Mouse (Mus musculus) mature B cell (primary cell): ENCODE results near the gene Syne2.

ENCODE experiments used
- in situ Hi-C: fragments of 300-500 bp; cut with MboI; formaldehyde crosslinking; loops from 2 replicates; pipeline ENCODE4 v1.14.3; 2019

Syne2 gene

GRCm38 (mm10) chr12:76042301-76042700 is 224.4 kb downstream of the Syne2 start:
- in situ Hi-C loops: no loop called here

DNA sequence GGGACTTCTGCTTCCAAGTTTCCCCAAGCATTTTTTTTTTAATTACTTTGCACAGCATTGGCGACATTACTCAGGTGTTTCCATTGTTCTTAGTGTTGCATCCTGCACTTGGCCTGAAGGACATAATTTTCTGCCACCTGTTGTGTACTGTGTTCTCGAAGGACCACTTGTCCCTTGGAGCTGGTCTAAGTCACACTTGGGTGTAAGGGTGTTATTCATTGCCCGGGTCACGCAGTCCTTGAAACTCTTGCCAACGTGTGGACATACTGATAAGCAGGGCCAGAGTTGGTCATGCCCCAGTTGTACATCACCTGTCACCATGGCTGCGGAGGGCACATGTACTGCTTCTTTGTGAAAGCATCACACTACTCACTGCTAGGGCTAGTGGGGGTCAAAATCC is 228.6 kb downstream of the Syne2 start:
- in situ Hi-C loops: no loop called here

DNA sequence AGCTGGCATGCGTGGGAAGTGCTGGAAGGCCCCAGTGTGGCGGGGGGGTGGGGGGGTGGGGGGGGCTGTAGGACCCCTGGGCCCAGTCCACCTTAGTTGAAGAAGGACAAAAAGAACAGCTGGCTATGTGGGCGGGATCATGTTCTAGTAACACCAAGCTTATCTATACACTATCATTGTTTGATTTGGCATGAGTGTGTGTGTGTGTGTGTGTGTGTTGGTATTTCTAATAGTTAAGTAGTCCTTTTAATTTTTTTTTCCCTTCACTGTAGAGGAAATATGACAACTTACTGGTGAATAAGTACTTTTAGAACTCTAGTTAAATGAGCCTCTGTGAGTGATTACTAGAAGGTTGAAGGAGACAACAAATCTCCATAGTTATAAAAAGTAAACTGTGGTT is 230.0 kb downstream of the Syne2 start:
- in situ Hi-C loops: no loop called here

DNA sequence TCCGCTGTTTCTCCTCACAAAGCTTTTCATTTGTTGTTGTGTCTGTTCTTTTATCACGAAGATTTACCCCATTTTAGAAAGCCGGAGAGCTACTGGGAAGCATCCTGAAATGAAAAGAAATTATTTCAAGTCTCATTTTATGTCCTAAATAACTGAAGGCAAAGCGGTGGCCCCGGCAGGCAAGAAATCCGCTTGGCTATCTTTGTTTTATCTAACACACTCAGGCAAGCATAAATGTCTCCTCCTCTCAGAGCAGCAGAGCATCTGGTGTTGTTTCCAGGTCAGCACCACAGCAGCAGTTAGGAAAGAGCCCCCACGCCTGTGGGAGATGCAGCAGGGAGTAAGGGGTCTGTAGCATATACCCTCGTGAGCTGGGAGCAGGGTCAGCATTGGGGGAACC is 230.7 kb downstream of the Syne2 start:
- in situ Hi-C loops: no loop called here

DNA sequence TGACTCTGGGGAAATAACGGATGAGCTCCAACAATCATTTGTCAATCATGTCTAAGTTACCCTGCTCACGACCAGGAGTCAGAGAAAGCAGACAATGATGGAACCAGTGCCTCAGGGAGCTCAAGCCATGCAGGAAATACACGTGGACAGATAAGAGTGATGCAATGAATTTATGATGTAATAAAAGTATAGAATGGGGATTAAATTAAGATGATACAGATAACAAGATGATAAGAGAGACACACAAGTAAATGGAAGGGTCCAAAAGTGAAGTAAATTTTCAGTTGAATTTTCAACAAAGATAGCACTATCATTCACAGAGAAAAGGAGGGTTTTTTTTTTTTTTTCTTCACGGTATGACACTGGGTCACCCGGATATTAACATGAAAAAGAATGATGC is 231.4 kb downstream of the Syne2 start:
- in situ Hi-C loops: no loop called here

- in situ Hi-C loops: no loop called here
These were observed 233.9 kb downstream of the Syne2 start for GRCm38 (mm10) chr12:76051879-76052278.

GRCm38 (mm10) chr12:76054653-76055052 is 236.7 kb downstream of the Syne2 start:
- in situ Hi-C loops: no loop called here

DNA sequence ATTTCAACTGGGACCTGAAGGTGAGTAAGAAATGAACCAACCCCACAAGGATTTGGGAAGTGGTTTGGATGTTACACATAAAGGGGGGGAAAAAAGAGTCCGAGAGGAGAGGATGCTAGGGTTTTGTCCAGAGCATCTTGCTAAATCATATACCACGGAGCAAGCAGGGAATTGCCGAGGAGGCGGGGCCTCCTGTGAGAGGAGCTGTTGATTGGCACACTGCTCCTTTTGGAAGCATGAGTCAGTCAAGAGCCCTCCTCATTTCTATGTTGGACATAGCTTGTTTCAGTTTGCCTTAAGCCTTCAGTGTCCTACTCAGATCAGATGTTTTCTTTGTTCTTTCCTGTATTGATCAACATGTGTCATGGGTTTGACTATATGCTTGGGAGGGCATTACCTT is 245.1 kb downstream of the Syne2 start:
- in situ Hi-C loops: no loop called here

DNA sequence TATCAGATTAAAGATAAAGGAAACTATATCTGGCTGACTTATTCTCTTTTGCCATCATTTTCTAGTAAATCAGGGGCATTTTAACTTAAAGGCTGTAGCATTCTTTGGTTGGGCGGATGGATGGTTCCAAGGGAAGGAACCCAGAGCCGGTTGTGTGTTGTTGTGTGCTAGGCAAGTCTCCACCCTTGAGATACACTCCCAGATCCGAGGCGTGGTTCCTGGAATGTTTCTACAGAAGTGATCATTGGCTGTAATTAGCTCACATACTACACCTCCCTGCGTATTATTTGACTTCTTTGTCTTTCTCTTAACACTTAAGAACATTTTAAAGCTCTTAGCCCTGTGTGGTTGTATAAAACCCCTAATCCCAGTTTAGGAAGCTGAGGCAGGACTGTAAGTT is 252.5 kb downstream of the Syne2 start:
- in situ Hi-C loops: no loop called here

- in situ Hi-C loops: no loop called here
These were observed 254.3 kb downstream of the Syne2 start for GRCm38 (mm10) chr12:76071935-76072849.

- in situ Hi-C loops: no loop called here
These were observed 255.3 kb downstream of the Syne2 start for GRCm38 (mm10) chr12:76073066-76073826.

DNA sequence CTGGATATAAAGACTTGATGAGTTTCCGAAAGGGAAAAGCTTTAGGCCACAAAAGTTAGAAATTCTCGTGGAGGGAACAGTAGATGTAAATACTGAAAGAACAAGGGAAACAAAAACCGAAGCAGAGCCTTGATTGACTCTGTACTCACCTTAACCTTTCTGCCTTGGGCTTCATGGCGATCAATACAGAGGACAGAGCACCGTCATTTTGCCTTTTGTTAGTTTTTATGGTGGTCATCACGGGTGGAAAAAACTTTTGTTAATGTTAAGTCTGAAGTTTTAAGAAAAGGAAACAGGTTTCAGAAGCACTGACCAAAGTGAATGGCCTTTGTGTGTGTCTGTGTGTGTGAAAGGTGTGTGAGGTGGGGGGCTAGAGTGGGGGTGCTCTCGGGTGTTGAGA is 256.0 kb downstream of the Syne2 start:
- in situ Hi-C loops: no loop called here

DNA sequence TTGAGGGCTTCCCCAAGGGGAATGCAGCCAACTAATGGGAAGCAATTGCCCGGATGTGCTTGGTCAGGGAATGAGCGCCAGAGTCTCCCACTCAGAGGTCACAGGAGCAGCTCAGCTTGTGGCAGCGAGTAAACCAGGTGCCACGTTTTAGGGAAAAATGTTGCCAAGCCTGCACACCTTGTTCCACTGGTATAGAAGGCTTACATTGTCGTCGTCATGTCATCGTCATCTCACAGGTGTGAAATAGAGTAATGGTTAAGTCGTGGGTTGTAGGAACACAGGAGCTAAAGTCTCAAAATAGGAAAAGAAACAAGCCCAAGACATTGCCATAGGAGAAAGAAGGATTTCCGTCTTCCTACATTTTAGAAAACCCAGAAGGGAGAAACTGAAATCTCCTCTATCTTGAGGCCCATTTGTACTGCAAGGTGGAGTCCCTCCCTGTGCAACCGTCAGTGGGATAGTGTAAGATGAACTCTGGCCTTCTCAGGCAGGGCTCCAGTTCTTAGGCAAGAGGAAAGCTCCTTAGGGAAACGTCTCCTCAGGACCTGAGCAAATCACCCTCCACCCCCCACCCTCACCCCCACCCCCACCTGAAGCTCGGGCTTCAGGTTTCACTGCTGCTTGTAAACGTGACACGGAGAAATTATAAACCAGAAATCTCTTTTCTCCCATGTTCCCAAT is 263.1 kb downstream of the Syne2 start:
- in situ Hi-C loops: no loop called here

DNA sequence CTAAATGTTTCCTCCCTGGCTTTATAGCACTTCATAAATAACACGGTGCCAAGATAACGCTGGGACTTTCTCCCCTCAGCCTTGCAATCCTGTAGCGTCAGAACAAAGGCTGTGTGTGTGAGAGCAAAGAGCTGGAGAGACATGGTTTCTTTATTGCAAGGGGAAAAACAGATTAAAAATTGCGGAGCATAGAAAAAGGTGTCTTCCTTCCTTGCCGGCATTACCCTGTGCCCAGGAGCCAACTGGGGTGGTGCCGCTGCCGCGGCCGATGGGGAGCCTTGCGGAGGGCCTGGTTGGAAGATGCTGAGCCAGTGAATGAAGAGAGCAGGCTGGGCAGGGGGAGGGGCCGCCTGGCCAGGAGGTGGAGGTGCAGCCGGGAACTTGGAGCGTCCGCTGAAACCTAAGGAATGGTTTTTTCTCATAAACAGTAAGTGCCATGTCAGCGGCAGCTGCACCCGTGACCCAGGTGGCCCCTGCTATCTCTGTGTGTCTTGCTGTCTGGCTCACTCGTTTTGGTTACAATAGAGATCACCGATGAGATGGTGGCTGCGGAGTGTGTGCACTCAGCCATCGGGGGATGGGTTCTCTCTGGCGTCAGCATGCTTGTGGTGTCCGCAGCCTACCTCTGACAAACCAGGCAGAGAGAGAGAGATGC is 263.8 kb downstream of the Syne2 start:
- in situ Hi-C loops: no loop called here

DNA sequence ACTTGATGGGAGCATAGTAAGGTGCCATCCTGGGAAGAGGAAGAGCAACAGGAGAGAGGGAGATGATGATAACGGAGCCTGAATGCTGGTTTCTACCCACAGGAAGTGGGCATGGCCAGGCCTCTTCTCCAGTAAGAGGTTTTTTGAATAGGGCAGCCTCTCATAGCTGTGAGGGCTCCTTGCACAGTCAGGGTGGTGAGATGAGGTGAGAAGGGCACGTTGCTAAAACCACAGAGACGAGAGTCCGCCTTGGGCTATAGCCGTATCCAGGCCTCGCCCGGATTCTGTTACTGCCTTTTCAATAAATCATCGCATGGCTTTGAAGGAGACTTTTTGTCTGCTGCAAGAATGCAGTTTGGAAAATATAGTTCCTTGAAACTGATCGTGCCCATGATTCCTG is 267.1 kb downstream of the Syne2 start:
- in situ Hi-C loops: no loop called here

- in situ Hi-C loops: no loop called here
These were observed 268.3 kb downstream of the Syne2 start for GRCm38 (mm10) chr12:76085956-76086905.

DNA sequence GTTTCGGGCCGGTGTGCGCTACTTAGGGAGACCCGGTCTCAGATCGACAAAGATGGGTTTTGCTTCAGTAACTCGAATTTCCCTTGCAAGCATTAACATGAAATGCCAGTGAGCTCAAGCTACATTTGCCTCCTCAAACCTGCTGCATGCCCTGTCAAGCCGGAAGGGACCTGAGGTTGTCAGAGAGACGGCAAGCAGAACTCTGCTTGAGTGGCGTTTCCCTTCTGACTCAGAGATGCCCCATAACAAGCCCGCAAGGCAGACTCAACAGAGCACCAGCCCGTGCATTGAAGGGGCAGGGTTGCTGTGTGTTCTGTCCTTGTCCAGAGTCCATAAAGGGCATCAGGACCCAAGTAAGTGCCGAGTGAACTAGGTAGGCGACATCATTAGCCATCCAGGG is 269.1 kb downstream of the Syne2 start:
- in situ Hi-C loops: no loop called here

DNA sequence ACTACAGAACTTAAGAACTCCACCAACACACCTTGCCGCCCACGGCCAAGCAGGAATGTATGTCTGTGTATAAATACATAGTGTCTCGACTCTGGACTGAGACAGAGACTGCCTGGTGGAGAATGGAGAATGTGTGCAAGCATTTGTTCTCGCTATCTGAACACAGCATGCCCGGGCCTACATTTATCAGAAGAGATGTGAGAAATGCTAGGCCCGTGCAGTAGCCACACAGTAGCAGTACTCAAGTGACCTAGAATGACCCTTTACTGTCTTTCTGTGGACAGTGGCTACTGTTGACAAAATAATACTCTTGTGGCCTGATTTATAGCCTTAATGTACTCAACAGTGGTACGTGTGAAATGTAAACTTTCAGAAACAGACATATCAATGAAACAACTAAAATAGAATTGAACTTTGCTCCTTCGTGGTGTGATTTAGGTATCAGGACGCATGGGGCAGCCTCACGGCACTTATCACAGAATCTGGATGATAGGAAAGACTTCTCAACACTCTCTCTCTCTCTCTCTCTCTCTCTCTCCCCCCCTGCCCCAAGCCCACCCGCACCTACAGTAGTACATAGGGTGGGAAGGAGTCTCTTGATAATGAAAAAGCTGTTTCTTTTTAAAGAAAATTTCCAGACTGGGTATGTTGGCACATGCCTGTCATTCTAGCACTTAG is 275.0 kb downstream of the Syne2 start:
- in situ Hi-C loops: no loop called here

DNA sequence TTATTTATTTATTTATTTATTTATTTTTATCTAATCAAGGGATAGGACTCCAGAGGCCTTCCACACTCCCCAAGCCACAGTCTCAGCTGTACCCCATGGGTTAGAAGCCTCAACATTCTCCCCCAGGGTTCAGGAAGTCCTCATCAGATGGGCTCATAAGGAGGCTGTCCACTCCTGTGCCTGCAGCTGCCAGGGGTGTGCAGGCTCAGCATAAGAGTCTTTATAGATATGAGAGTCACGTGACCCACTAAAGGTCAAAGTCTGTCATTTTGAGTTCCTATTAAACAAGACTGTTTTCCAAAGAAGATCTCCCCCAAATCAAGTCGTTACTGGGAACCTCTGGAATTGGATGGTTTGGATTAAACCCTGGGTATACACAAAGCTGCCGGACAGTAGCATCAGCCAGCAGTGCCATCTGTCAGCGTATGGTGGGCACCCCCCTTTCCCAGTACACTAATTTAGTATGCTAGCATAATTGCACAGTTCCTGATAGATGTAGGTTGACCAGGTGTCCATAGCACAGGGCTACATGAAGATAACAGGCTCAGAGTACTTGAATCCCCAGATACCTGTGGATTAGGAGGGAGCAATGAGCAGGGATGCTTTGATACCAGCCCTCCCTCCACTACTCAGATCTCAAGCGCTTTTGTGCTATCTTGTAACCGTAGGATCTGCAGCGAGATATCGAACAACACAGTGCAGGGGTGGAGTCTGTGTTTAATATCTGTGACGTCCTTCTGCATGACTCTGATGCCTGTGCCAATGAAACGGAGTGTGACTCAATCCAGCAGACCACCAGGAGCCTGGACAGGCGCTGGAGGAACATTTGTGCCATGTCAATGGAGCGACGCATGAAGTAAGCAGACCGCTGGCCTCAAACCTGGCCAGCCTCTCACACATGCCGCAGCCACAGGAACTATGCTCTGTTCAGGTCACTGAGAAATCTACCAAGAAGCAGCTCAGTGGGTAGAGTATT is 276.0 kb downstream of the Syne2 start:
- in situ Hi-C loops: no loop called here
